Mouse (Mus musculus): ENCODE data around the gene Ttll5. TPM values are rescaled to one million over a fixed set of nuclear protein-coding genes. Genes with fewer than 3 reads are reported as not detected.

The Ttll5 gene
- polyA plus RNA-seq, 1 experiment = 6.6 TPM

GRCm38 (mm10) chr12:85862514-85862913 is 38.1 kb downstream of the Ttll5 start:
- Histone ChIP-seq H3K9me3 (no peaks in the 10 kb centered on the region), H3K36me3 (replicated peaks; ENCODE audit: low read length) (peaks cover 53% of the 10 kb centered on the region), H3K27me3 (replicated peaks) (no peaks in the 10 kb centered on the region), H3K4me1 (peaks cover 11% of the 10 kb centered on the region), H3K4me3 (replicated peaks) (no peak overlapping the region)
- TF ChIP-seq GATA1 (IDR thresholded peaks at IDR 0.05; ENCODE audit: borderline replicate concordance, low read length) (no peak), FLI1 (IDR thresholded peaks at IDR 0.05; ENCODE audit: low read length) (no peak)

GRCm38 (mm10) chr12:85865526-85865925 is 41.1 kb downstream of the Ttll5 start:
- Histone ChIP-seq H3K4me1 (peaks cover 20% of the 10 kb centered on the region), H3K36me3 (replicated peaks; ENCODE audit: low read length) (peaks cover 58% of the 10 kb centered on the region), H3K4me3 (replicated peaks) (no peak overlapping the region), H3K9me3 (no peaks in the 10 kb centered on the region), H3K27me3 (replicated peaks) (no peaks in the 10 kb centered on the region)
- no peak for TF ChIP-seq FLI1 (IDR thresholded peaks at IDR 0.05; ENCODE audit: low read length)
- TF ChIP-seq GATA1 (IDR thresholded peaks at IDR 0.05; ENCODE audit: borderline replicate concordance, low read length) = no peak

GRCm38 (mm10) chr12:85866624-85867023 is 42.2 kb downstream of the Ttll5 start:
- no peak for TF ChIP-seq FLI1 (IDR thresholded peaks at IDR 0.05; ENCODE audit: low read length)
- no peak for TF ChIP-seq GATA1 (IDR thresholded peaks at IDR 0.05; ENCODE audit: borderline replicate concordance, low read length)
- H3K4me3 ChIP-seq (replicated peaks) = no peak overlapping the region
- H3K9me3 ChIP-seq = no peaks in the 10 kb centered on the region
- H3K36me3 ChIP-seq (replicated peaks; ENCODE audit: low read length) = peaks cover 56% of the 10 kb centered on the region
- peaks cover 20% of the 10 kb centered on the region for H3K4me1 ChIP-seq
- no peaks in the 10 kb centered on the region for H3K27me3 ChIP-seq (replicated peaks)

GRCm38 (mm10) chr12:85867125-85867524 is 42.7 kb downstream of the Ttll5 start:
- H3K27me3 ChIP-seq (replicated peaks) = no peaks in the 10 kb centered on the region
- no peak for TF ChIP-seq FLI1 (IDR thresholded peaks at IDR 0.05; ENCODE audit: low read length)
- TF ChIP-seq GATA1 (IDR thresholded peaks at IDR 0.05; ENCODE audit: borderline replicate concordance, low read length) = no peak
- no peaks in the 10 kb centered on the region for H3K9me3 ChIP-seq
- no peak overlapping the region for H3K4me3 ChIP-seq (replicated peaks)
- peaks cover 15% of the 10 kb centered on the region for H3K4me1 ChIP-seq
- peaks cover 56% of the 10 kb centered on the region for H3K36me3 ChIP-seq (replicated peaks; ENCODE audit: low read length)

GRCm38 (mm10) chr12:85869423-85869822 is 45.0 kb downstream of the Ttll5 start:
- H3K9me3 ChIP-seq = no peaks in the 10 kb centered on the region
- TF ChIP-seq FLI1 (IDR thresholded peaks at IDR 0.05; ENCODE audit: low read length) = no peak
- no peak for TF ChIP-seq GATA1 (IDR thresholded peaks at IDR 0.05; ENCODE audit: borderline replicate concordance, low read length)
- peaks cover 9% of the 10 kb centered on the region for H3K4me1 ChIP-seq
- H3K27me3 ChIP-seq (replicated peaks) = no peaks in the 10 kb centered on the region
- H3K36me3 ChIP-seq (replicated peaks; ENCODE audit: low read length) = peaks cover 48% of the 10 kb centered on the region
- H3K4me3 ChIP-seq (replicated peaks) = no peak overlapping the region

GRCm38 (mm10) chr12:85879631-85880314 is 55.3 kb downstream of the Ttll5 start:
- Histone ChIP-seq H3K4me3 (replicated peaks) (no peak overlapping the region), H3K9me3 (no peaks in the 10 kb centered on the region), H3K36me3 (replicated peaks; ENCODE audit: low read length) (peaks cover 76% of the 10 kb centered on the region), H3K4me1 (no peaks in the 10 kb centered on the region), H3K27me3 (replicated peaks) (no peaks in the 10 kb centered on the region)
- TF ChIP-seq GATA1 (IDR thresholded peaks at IDR 0.05; ENCODE audit: borderline replicate concordance, low read length) (no peak), FLI1 (IDR thresholded peaks at IDR 0.05; ENCODE audit: low read length) (no peak)

- peaks cover 56% of the 10 kb centered on the region for H3K36me3 ChIP-seq (replicated peaks; ENCODE audit: low read length)
- no peak overlapping the region for H3K4me3 ChIP-seq (replicated peaks)
- H3K4me1 ChIP-seq = no peaks in the 10 kb centered on the region
- H3K9me3 ChIP-seq = no peaks in the 10 kb centered on the region
- TF ChIP-seq FLI1 (IDR thresholded peaks at IDR 0.05; ENCODE audit: low read length) (no peak), GATA1 (IDR thresholded peaks at IDR 0.05; ENCODE audit: borderline replicate concordance, low read length) (no peak)
- no peaks in the 10 kb centered on the region for H3K27me3 ChIP-seq (replicated peaks)
Measured at GRCm38 (mm10) chr12:85885024-85885423, 60.6 kb downstream of the Ttll5 start.

GRCm38 (mm10) chr12:85890054-85890453 is 65.6 kb downstream of the Ttll5 start:
- Histone ChIP-seq H3K36me3 (replicated peaks; ENCODE audit: low read length) (peaks cover 74% of the 10 kb centered on the region), H3K4me3 (replicated peaks) (no peak overlapping the region), H3K4me1 (no peaks in the 10 kb centered on the region), H3K27me3 (replicated peaks) (no peaks in the 10 kb centered on the region), H3K9me3 (no peaks in the 10 kb centered on the region)
- TF ChIP-seq GATA1 (IDR thresholded peaks at IDR 0.05; ENCODE audit: borderline replicate concordance, low read length) = no peak
- TF ChIP-seq FLI1 (IDR thresholded peaks at IDR 0.05; ENCODE audit: low read length) = no peak

GRCm38 (mm10) chr12:85903986-85904385 is 79.5 kb downstream of the Ttll5 start:
- TF ChIP-seq FLI1 (IDR thresholded peaks at IDR 0.05; ENCODE audit: low read length) (no peak), GATA1 (IDR thresholded peaks at IDR 0.05; ENCODE audit: borderline replicate concordance, low read length) (no peak)
- Histone ChIP-seq H3K36me3 (replicated peaks; ENCODE audit: low read length) (peaks cover 41% of the 10 kb centered on the region), H3K4me1 (peaks cover 22% of the 10 kb centered on the region), H3K4me3 (replicated peaks) (peak overlapping the region; percentile 8), H3K9me3 (no peaks in the 10 kb centered on the region), H3K27me3 (replicated peaks) (no peaks in the 10 kb centered on the region)

- TF ChIP-seq FLI1 (IDR thresholded peaks at IDR 0.05; ENCODE audit: low read length) (no peak), GATA1 (IDR thresholded peaks at IDR 0.05; ENCODE audit: borderline replicate concordance, low read length) (no peak)
- peaks cover 34% of the 10 kb centered on the region for H3K36me3 ChIP-seq (replicated peaks; ENCODE audit: low read length)
Measured at GRCm38 (mm10) chr12:85905666-85906065, 81.2 kb downstream of the Ttll5 start.

More at GRCm38 (mm10) chr12:85905666-85906065, 81.2 kb downstream of the Ttll5 start:
- H3K27me3 ChIP-seq (replicated peaks) = no peaks in the 10 kb centered on the region
- peaks cover 18% of the 10 kb centered on the region for H3K4me1 ChIP-seq
- H3K4me3 ChIP-seq (replicated peaks) = no peak overlapping the region
- H3K9me3 ChIP-seq = no peaks in the 10 kb centered on the region
